Mouse (Mus musculus) stomach, embryonic 16.5 days (tissue): Measurements from ENCODE around the gene Gm10563. TPM values are rescaled to one million over a fixed set of nuclear protein-coding genes. Genes with fewer than 3 reads are reported as not detected.
"Not testable (repeated sequence)": the region's sequence is repeated elsewhere in the genome, so short reads cannot be mapped to it uniquely, and the experiment has no call there.

Experiments
- ATAC-seq: fragments of 200-750 bp; cut with Nextera tagmentation; 2 replicates; pipeline ENCODE4 v1.8.0; 2017; ENCODE audit warnings: moderate number of reproducible peaks, moderate TSS enrichment; ENCODE audit not compliant: insufficient read depth, low FRiP score
- H3K27ac ChIP-seq: fragments of 300-500 bp; sonication (generic); 2 replicates; pipeline ENCODE4 v1.5.1; 2014; ENCODE audit warnings: low read length
- H3K27me3 ChIP-seq: fragments of 300-500 bp; sonication (generic); 2 replicates; pipeline ENCODE4 v1.6.1; 2014; ENCODE audit warnings: low read length, control low read depth, mixed read lengths; ENCODE audit not compliant: control insufficient read depth, insufficient read depth
- H3K36me3 ChIP-seq: fragments of 300-500 bp; sonication (generic); 2 replicates; pipeline ENCODE4 v1.6.1; 2014; ENCODE audit warnings: low read length; ENCODE audit not compliant: control insufficient read depth, insufficient read depth
- H3K4me1 ChIP-seq: fragments of 300-500 bp; sonication (generic); 2 replicates; pipeline ENCODE4 v1.6.1; 2014; ENCODE audit warnings: low read length, control low read depth, mixed read lengths; ENCODE audit not compliant: control insufficient read depth, insufficient read depth
- H3K4me2 ChIP-seq: fragments of 300-500 bp; sonication (generic); 2 replicates; pipeline ENCODE4 v1.6.1; 2014; ENCODE audit warnings: low read depth, low read length, mixed read lengths
- H3K4me3 ChIP-seq: fragments of 300-500 bp; sonication (generic); replicated peaks from 2 replicates; pipeline ENCODE4 v1.5.1; 2014; ENCODE audit warnings: mild to moderate bottlenecking, low read length
- H3K9ac ChIP-seq: fragments of 300-500 bp; sonication (generic); 2 replicates; pipeline ENCODE4 v1.6.1; 2014; ENCODE audit warnings: low read length
- H3K9me3 ChIP-seq: fragments of 300-500 bp; sonication (generic); replicated peaks from 2 replicates; pipeline ENCODE4 v1.6.1; 2016; ENCODE audit warnings: low read length, control low read depth; ENCODE audit not compliant: control insufficient read depth
- WGBS: fragments of 180-500 bp; shearing (Covaris S2); extraction: QIAGEN DNeasy Blood & Tissue Kit; methylation state at CpG from one replicate; pipeline ENCODE4 v1.1.7; 2014; 5-methylcytosine and 5-hydroxymethylcytosine counted together
- polyA plus RNA-seq: library from polyadenylated mRNA; unstranded; fragments of >200 nt; fragmentation: Nextera tagmentation; extraction: Ambion mirVana; gene quantifications from 2 replicates; pipeline ENCODE4 v1.2.1, GENCODE M21; 2015

Gene Gm10563
- polyA plus RNA-seq: not detected in 2 replicates

DNA sequence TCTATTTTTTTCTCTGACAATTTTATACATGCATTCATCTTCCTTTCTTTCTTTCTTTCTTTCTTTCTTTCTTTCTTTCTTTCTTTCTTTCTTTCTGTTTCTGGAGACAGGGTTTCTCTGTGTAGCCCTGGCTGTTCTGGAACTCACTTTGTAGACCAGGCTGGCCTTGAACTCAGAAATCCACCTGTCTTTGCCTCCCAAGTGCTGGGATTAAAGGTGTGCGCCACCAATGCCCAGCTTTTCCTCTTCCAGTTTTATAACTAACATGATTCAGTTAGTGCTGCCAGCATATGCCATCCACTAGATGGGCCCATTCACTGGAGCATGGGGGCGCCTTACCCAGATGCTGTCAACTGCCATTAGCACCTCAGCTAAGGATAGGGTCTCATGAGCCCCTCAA, at the start of gene Gm10563:
Gene Gm10563 (minus strand): TSS at position 101 of the 400 bp plus-strand sequence.
- H3K4me3 ChIP-seq, H3K27ac ChIP-seq, H3K4me2 ChIP-seq, H3K9ac ChIP-seq, H3K4me1 ChIP-seq, H3K9me3 ChIP-seq, H3K27me3 ChIP-seq, ATAC-seq: not testable (repeated sequence)
- 95% methylated on average over 2 of the region's 2 CpGs for WGBS
- peaks cover 40% of the 10 kb centered on the region for H3K36me3 ChIP-seq

DNA sequence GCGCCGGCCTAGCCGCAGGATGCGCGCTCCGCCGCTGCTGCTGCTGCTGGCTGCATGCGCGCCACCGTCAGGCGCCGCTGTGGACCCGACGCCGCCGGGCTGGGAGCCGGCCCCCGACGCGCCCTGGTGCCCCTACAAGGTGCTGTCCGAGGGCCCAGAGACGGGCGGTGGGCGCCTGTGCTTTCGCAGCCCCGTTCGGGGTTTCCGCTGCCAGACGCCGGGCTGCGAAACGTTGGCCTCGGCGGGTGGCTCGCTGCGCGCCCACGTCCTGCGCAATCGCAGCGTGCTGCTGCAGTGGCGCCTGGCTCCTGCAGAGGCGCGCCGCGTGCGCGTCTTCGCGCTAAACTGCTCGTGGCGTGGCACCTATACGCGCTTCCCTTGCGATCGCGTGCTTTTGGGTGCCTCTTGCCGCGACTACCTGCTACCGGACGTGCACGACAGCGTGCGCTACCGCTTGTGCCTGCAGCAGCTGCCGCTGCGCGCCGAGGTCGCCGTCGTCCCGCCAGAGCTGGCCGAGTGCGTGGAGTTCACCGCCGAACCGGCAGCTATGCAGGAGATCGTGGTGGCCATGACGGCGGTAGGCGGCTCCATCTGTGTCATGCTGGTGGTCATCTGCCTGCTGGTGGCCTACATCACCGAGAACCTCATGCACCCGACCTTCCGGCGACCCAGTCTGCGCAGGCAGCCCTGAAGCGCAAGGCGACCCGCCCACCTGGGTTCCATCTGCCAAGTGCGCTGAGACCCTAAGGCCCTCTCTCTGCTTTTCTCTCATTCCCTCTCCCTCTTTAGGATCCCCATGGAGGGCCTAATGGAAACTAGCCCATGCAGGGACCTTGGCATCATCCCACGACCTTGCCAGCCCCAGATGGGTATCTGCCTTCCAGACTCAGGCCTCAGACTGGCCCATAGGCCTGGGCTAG, 49.5 kb upstream of the Gm10563 start:
- Histone ChIP-seq H3K9me3 (no peaks in the 10 kb centered on the region), H3K4me2 (peak overlapping the region; percentile 98), H3K9ac (peak overlapping the region; percentile 90), H3K4me3 (peak overlapping the region; percentile 71), H3K36me3 (no peaks in the 10 kb centered on the region), H3K4me1 (peaks cover 20% of the 10 kb centered on the region), H3K27me3 (no peaks in the 10 kb centered on the region; the same call in 1 of the 2 replicates), H3K27ac (no peak overlapping the region; the same call in 1 of the 2 replicates)
- WGBS: 1% methylated on average over 92 of the region's 92 CpGs
- peak; percentile 68 for ATAC-seq

GRCm38 (mm10) chr4:155694111-155694481, 48.9 kb upstream of the Gm10563 start, which contains the start of gene Fndc10:
Gene Fndc10, plus strand, starts transcription at chr4:155694342.
- no peaks in the 10 kb centered on the region; the same call in 1 of the 2 replicates for H3K27me3 ChIP-seq
- peak within 1 kb of the TSS; percentile 98 for H3K4me2 ChIP-seq
- H3K36me3 ChIP-seq: no peaks in the 10 kb centered on the region
- H3K4me1 ChIP-seq: peaks cover 20% of the 10 kb centered on the region
- peak within 1 kb of the TSS; percentile 90 for H3K9ac ChIP-seq
- H3K4me3 ChIP-seq: peak within 1 kb of the TSS; percentile 71
- WGBS: under 1% methylated on average over 41 of the region's 47 CpGs
- H3K9me3 ChIP-seq: no peaks in the 10 kb centered on the region
- peak; percentile 82 for ATAC-seq
- no peak within 1 kb of the TSS; the same call in 1 of the 2 replicates for H3K27ac ChIP-seq

GRCm38 (mm10) chr4:155692421-155692820, 47.2 kb upstream of the Gm10563 start:
- 97% methylated on average over 3 of the region's 3 CpGs for WGBS
- H3K27ac ChIP-seq: no peak overlapping the region
- no peak for ATAC-seq
- H3K4me3 ChIP-seq: no peak overlapping the region
- H3K9ac ChIP-seq: no peak overlapping the region
- H3K4me1 ChIP-seq: peaks cover 20% of the 10 kb centered on the region
- no peaks in the 10 kb centered on the region for H3K36me3 ChIP-seq
- no peaks in the 10 kb centered on the region; the same call in 1 of the 2 replicates for H3K27me3 ChIP-seq
- no peak overlapping the region for H3K4me2 ChIP-seq
- no peaks in the 10 kb centered on the region for H3K9me3 ChIP-seq

DNA sequence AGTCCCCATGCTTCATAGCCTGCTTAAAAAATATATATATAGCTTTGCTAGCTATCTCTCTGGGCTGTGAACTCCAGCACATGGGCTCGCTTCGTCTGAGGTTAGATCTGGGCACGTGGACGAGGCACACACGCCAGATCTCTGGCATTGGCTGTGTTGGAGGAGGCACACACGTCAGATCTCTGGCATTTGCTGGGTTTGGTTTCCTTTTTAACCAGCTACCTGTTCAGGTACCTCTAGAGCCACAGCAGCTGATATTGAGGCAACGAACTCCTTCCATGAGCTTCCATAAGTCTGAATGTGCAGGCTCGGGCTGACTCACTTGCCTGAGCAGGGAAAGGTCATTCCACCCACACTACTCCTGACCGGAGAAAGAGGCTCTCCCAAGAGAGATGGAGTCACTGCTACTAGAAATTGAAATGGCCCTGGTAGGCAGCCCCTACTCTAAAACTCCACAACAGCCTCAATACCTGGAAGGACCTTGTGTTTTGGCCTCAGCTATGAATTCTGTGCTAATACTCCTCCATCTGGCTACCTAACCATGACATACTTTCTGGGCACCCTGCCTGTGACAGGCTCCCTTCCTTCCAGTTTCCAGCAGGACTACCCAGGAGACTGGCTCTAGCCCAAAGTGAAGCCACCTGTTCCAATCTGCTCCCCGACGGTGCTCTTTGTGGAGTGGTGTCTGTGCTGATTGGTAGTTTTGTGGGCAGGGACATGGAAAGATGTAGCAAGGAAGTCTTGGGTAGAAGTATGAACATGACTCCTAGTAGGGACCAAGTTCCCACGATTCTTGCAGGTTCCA, 45.6 kb upstream of the Gm10563 start:
- H3K4me3 ChIP-seq: no peak overlapping the region
- WGBS: 77% methylated on average over 12 of the region's 12 CpGs
- no peak for ATAC-seq

DNA sequence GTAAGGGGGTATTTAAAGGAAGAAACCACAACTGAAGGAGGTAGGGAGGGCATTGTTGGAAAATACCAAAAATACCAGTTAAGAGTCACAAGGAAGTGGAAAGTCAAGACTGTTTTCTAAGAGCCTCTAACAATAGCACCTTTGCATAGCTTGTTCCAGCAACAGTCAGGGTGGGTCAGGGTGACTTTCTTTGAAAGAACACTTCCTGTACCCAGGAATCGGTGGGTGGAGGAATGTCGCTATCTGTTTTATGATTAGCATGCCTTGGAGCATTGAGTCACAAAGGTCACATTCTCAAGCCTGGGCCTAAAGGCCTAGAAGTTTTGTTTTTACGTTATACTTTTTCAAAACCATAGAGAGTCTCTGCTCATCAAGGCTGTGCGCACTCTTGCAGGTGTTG, 42.6 kb upstream of the Gm10563 start:
- H3K4me3 ChIP-seq, H3K9me3 ChIP-seq, H3K27me3 ChIP-seq, H3K9ac ChIP-seq, H3K36me3 ChIP-seq, H3K4me2 ChIP-seq, ATAC-seq, H3K4me1 ChIP-seq: not testable (repeated sequence)
- WGBS: 74% methylated on average over 4 of the region's 4 CpGs
- peak overlapping the region; percentile 60 for H3K27ac ChIP-seq

More for the DNA sequence above, 45.6 kb upstream of the Gm10563 start:
- Histone ChIP-seq H3K27me3 (no peaks in the 10 kb centered on the region), H3K36me3 (no peaks in the 10 kb centered on the region), H3K9me3 (no peaks in the 10 kb centered on the region), H3K4me2 (no peak overlapping the region), H3K4me1 (peaks cover 12% of the 10 kb centered on the region; the same call in 1 of the 2 replicates), H3K27ac (no peak overlapping the region), H3K9ac (no peak overlapping the region)

DNA sequence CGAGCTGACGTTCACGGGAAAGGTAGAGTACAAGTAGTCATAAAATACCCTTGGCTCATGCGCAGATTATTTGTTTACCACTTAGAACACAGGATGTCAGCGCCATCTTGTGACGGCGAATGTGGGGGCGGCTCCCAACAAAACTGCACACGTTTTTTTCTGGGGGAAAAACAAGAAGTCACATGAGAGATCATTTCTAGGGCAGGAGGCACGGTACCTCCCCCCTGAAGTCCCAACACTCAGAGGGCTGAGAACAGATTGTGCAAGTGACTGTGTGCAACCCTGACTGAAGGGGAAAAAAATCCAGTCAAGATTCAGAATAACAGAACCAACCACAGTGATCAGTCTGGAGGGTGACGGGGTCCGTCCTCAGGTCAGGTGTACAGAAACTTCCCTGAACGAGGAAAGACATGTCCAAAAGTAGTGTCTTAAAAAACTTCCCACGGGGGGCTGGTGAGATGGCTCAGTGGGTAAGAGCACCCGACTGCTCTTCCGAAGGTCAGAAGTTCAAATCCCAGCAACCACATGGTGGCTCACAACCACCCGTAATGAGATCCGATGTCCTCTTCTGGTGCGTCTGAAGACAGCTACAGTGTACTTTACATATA, 38.6 kb upstream of the Gm10563 start:
- H3K4me2 ChIP-seq, H3K4me1 ChIP-seq, H3K9ac ChIP-seq, H3K9me3 ChIP-seq, H3K36me3 ChIP-seq, H3K27ac ChIP-seq, H3K27me3 ChIP-seq, ATAC-seq, H3K4me3 ChIP-seq: not testable (repeated sequence)
- 86% methylated on average over 15 of the region's 19 CpGs for WGBS

GRCm38 (mm10) chr4:155675991-155676390, 30.8 kb upstream of the Gm10563 start:
- Histone ChIP-seq H3K27me3 (no peaks in the 10 kb centered on the region), H3K9me3 (no peaks in the 10 kb centered on the region), H3K4me1 (no peaks in the 10 kb centered on the region), H3K36me3 (no peaks in the 10 kb centered on the region), H3K27ac (no peak overlapping the region), H3K9ac (no peak overlapping the region), H3K4me3 (no peak overlapping the region), H3K4me2 (no peak overlapping the region)
- WGBS: 79% methylated on average over 2 of the region's 2 CpGs
- no peak for ATAC-seq
